Mouse (Mus musculus): Measurements from ENCODE around the gene Dmrtc2. TPM values are rescaled to one million over a fixed set of nuclear protein-coding genes. Genes with fewer than 3 reads are reported as not detected.

Gene Dmrtc2
- total RNA-seq, 4 experiments from 2014 or later: not detected

GRCm38 (mm10) chr7:24901114-24901513 is 31.3 kb downstream of the Dmrtc2 start:
- no peak for DNase-seq (ENCODE audit: low spot score in 2 of 2)

DNA sequence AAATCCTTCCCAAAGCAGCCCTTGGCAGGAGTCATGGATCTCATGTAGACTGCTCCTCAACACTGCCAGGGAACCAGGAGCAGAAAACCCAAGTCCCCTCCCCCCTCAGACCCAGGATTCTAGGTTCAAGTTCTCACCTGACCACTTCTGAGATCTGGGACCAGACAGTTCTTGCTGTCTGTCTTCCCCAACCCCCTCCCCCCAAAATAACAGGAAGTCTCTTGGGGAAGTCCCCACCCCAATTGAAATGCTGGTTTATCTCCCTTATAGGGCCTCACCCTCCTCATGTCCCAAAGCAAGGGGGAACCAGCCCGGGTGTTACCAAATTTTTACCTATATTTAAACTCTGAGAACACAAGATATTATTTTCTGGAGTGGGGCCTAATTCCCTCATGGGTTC is 32.0 kb downstream of the Dmrtc2 start:
- no peak for DNase-seq (ENCODE audit: low spot score in 2 of 2)

DNA sequence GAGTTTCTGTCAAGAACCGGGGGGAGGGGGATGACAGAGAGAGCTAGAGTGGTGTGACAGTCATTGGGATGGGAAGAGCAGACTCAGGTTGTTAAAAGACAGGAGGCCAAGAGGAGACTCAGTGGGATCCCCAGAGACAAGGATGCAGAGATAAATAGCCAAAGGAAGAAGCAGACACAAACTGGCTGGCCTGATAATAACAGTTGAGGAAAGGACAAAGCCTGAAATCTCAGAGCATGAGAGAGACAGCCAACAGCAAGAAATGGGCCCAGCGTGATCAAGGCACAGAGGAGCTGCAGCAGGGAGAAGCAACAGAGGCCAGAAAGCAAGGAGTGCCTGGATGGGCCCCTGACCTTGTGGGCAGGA is 32.4 kb downstream of the Dmrtc2 start:
- DNase-seq (ENCODE audit: low spot score in 2 of 2): no peak

DNA sequence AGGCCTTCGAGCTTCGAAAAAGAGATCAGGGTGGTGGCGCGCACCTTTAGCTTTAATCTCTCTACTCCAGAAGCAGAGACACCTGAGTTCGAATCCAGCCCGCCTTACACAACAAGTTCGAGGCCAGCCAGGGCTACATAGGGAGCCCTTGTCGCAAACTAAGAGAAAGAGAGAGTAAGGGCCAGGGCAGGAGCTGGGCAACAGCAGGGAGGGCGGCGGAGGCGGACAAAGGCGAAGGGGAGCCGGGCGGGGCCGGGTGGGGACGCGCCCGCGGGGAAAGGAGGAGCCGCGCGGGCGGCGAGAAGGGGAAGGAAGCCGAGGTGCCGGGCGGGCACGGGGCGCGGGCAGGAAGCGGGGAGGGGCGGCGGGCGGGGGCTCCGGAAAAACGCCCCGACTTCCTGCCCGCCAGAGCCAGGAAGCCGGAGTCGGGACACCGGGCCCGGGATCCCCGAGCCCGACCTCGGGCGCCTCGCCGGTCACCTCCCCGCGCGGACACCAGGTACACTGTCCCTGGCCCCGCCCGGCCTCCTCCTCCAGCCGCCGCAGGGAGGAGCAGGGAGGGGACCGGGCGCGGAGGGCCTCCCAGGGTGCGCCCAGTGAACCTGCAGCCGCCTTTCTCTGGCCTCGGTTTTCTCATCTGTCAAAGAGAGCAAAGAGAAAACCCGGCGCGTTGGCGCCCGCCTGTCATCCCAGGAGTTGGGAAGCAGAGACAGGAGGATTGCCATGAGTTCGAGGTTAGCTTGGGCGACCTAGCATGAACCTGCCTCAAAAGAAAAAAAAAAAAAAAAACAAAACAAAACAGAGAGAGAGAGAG is 33.0 kb downstream of the Dmrtc2 start, which contains the start of gene Arhgef1:
Gene Arhgef1 (plus strand): TSS at position 283 of the 814 bp plus-strand sequence.
- DNase-seq (ENCODE audit: low spot score in 2 of 2): no peak

DNA sequence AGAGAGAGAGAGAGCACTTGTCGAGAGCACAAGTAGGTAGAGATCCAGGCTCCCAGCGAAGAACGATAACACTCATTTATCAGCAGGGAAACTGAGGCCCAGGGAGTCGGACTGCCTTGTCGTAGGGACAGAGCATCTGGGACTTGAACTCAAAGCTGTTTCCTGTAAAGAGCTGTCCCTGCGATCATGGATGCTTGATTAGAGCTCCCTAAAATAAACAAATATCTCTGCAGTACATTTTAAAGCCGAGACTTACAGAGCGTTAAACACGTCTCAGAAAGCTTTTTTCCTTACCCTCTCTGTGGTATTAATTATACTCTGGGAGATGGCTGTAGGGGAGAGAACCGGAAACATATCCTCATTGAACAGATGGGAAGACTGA is 33.6 kb downstream of the Dmrtc2 start:
- no peak for DNase-seq (ENCODE audit: low spot score in 2 of 2)

GRCm38 (mm10) chr7:24904070-24904483 is 34.2 kb downstream of the Dmrtc2 start:
- DNase-seq (ENCODE audit: low spot score in 2 of 2): peak; percentile 96

DNA sequence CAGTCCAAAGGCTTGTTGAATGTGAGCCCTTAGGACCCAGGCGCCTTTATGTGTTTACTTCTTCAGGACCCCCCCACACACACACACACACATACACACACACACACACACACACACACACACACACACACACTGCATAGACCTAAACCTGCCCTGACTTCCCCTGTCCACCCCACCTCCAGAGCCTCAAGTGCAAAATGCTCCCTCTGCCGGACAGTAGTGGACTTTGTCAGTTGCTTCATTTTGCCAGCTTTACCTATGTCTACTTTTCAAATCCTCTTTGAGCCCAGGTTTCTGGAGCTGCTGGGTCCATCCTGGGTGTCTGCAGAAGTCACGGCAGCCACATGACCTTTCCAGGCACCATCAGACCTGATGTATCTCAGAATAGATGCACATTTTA is 35.1 kb downstream of the Dmrtc2 start:
- DNase-seq (ENCODE audit: low spot score in 2 of 2): no peak

DNA sequence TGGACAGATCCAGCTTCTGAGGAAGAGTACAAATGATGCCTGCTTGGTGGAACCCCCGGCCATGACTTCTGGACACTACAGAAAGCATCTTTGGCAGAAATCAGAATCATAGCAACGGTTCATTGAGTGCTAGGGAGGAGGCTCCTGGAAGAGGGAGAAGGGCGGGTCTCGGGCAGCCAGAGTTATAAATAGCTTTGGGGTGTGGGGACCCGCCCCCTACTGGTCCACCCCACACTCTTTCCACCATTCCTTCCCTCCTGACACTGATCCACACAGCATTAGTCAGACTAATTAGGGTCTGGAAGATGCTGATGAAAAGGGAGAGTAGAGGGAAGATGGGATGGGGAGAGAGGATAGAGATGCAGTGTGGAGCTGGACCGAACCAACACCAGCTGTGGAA is 36.7 kb downstream of the Dmrtc2 start:
- DNase-seq (ENCODE audit: low spot score in 2 of 2): no peak

DNA sequence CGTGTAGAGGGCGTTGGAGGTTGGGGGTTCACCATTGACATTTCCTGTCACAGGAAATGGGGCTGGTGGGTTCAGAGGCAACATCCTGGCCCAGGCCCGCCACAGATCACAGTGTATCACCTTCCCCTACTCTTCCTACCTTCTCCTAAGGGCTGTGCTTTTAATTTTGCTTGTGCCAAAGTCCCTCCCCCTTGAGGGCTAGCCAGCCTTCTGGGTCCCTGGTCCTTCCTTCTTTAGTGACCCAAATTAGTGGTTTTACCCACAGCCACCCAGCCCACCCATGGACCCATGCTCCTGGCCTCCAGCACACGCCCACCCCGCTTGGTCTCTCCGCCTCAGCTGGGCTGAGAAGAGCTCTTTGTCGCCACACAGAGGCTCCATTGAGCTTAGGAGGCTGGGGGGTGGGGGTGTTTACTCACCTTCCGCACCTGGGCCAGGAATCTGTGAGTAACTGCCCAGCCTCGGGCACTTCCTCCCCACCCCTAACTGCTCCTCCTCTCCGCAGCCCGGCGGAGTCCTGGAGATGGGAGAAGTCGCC is 37.4 kb downstream of the Dmrtc2 start:
- DNase-seq (ENCODE audit: low spot score in 2 of 2): no peak

DNA sequence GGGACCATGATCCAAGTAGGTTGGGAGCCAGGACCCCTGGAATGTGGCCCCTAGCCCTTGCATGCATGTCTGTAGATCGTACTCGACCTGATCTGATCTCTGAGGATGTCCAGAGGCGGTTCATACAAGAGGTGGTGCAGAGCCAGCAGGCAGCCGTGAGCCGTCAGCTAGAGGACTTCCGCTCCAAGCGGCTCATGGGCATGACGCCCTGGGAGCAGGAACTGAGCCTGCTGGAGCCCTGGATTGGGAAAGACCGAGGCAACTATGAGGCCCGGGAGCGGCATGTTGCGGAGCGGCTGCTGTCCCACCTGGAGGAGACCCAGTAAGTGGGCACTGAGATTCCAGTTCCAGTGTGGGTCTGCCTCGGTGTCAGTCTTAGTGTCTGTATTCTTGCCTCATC is 42.6 kb downstream of the Dmrtc2 start:
- no peak for DNase-seq (ENCODE audit: low spot score in 2 of 2)

GRCm38 (mm10) chr7:24918763-24919323 is 49.0 kb downstream of the Dmrtc2 start:
- no peak for DNase-seq (ENCODE audit: low spot score in 2 of 2)

DNA sequence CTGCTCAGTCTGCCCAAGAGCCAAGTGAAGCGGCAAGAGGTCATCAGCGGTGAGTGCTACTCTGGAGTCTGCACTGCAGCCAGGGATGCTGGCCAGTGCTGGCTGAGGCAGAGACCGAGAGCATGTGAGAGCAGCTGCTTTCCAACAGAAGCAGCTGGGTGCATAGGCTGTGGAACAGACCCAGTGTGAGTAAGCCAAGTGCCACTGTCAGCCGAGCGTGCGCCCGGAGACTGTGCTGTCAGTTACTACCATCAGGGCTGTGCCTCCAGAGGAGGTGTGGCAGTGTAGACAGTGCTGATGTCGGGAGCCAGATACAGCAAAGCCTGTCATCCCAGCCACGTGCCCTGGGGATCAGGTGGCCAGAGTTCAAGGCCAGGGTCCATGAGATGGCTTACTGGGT is 49.9 kb downstream of the Dmrtc2 start:
- peak; percentile 46 to 47 for DNase-seq (ENCODE audit: low spot score in 2 of 2)

Other genes with a start within 250 kb of the Dmrtc2 start
- gene Lypd3, start 233.5 kb upstream of the Dmrtc2 start, total RNA-seq (2022): 1 to 10 TPM in 1 of 4 experiments, under 1 TPM in 3; 0.19 to 1.1 (median 0.34) TPM
- gene Tex101, start 193.4 kb upstream of the Dmrtc2 start, total RNA-seq (2022): not detected
- gene BC049730, start 160.8 kb upstream of the Dmrtc2 start, total RNA-seq (2022): not detected
- gene Gm4763, start 143.1 kb upstream of the Dmrtc2 start, total RNA-seq (2022): not detected
- gene Cd177, start 109.7 kb upstream of the Dmrtc2 start, total RNA-seq (2022): under 1 TPM in 1 of 4 experiments, not detected in 3; 0.10 TPM
- not detected for gene Ceacam10, start 92.9 kb upstream of the Dmrtc2 start, total RNA-seq (2022)
- not detected for gene Gm9844, start 7.8 kb upstream of the Dmrtc2 start, total RNA-seq (2022)
- not detected for gene Lypd4, start 116 bp upstream of the Dmrtc2 start, total RNA-seq (2022)
- 100 to 1,000 TPM; 518 to 648 (median 579) TPM for gene Rps19, start 14.3 kb downstream of the Dmrtc2 start, total RNA-seq (2022)
- under 1 TPM in 2 of 4 experiments, not detected in 2; 0.30 to 0.58 TPM for gene Cd79a, start 27.3 kb downstream of the Dmrtc2 start, total RNA-seq (2022)
- 100 to 1,000 TPM in 1 of 4 experiments, 10 to 100 TPM in 3; 94.8 to 111 (median 99.3) TPM for gene Arhgef1, start 32.9 kb downstream of the Dmrtc2 start, total RNA-seq (2022)
- gene Gm4881, start 74.4 kb downstream of the Dmrtc2 start, total RNA-seq (2022): not detected
- 100 to 1,000 TPM; 293 to 308 (median 300) TPM for gene Rabac1, start 102.7 kb downstream of the Dmrtc2 start, total RNA-seq (2022)
- 1,000 to 10,000 TPM; 2,163 to 2,251 (median 2,216) TPM for gene Atp1a3, start 135.9 kb downstream of the Dmrtc2 start, total RNA-seq (2022)
- gene Grik5, start 202.3 kb downstream of the Dmrtc2 start, total RNA-seq (2022): 100 to 1,000 TPM; 206 to 235 (median 220) TPM
- gene Zfp574, start 202.5 kb downstream of the Dmrtc2 start, total RNA-seq (2022): 10 to 100 TPM; 28.0 to 31.0 (median 29.6) TPM